Comparison of ENCODE assay signal across 15 mouse cellular contexts in the genomic region with DNA sequence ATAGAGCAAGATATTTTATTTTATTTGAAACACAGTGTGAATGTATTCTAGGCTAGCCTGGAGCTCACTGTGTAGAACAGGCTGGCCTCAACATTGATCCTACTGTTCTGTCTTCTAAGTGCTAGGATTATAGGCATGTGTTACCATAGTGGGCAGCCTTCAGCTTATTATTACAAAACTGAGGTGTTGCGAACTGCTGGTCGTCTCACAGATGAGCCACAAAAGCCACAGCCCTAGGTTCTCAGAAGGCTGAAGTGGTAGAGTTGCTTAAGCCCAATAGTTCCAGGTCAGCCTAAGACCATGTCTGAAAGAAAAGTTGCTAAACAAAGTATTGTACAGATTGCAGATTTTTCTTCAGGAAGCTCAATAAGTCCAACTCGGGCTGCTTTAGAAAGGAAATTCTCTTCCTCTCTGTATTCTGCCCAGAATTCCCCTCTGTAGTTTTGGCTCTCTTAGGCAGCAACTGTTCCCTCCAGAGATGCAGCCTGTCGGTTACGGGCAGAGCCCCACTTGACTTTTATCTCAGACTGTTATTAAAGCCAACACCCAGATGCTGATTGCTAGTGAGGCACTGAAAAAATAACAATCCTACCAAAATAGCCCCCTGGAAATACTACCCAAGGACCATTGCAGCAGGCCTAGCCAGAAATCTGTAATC. TPM values are rescaled to one million over a fixed set of nuclear protein-coding genes. Genes with fewer than 3 reads are reported as not detected.
DNase-seq lines count a peak whose midpoint lies in the region; ATAC-seq and TF ChIP-seq lines count a peak whose summit lies in the region.
"Had no signal": no experiment of that assay in that cellular context is flagged by ENCODE, and none has a peak within 500 bp of the region (broad histone marks: within the 10 kb centered on the region; RNA-seq: fewer than 3 reads in every experiment).

No protein-coding gene starts in this region.

- 42% methylated on average over 5 of the region's 5 CpGs for WGBS in heart, embryonic 12.5 days
- 49% methylated on average over 5 of the region's 5 CpGs for WGBS in lung, adult 2 months
- 33% methylated on average over 5 of the region's 5 CpGs for WGBS in liver, embryonic 13.5 days (ENCODE audit: insufficient replicate concordance)
- WGBS in stomach, postnatal 0 days: 59% methylated on average over 5 of the region's 5 CpGs

- H3K4me2 ChIP-seq in heart, embryonic 12.5 days: peak overlapping the region; percentile 24; the same call in 1 of the 2 replicates
- peak overlapping the region; percentile 34 for H3K4me2 ChIP-seq in liver, embryonic 13.5 days
- no peak overlapping the region for H3K4me2 ChIP-seq in stomach, postnatal 0 days (replicated peaks; ENCODE audit: low read depth)
- H3K4me2 ChIP-seq: hindbrain, embryonic 14.5 days; neural tube, embryonic 12.5 days had no signal

- no peaks in the 10 kb centered on the region for H3K27me3 ChIP-seq in heart, embryonic 12.5 days (replicated peaks)
- no peaks in the 10 kb centered on the region for H3K27me3 ChIP-seq in liver, embryonic 13.5 days
- no peaks in the 10 kb centered on the region for H3K27me3 ChIP-seq in stomach, postnatal 0 days (ENCODE audit: control insufficient read depth, insufficient read depth, low read length)
- H3K27me3 ChIP-seq: neural tube, embryonic 12.5 days had no signal

- no peak for TF ChIP-seq CTCF in lung, adult 2 months (IDR thresholded peaks at IDR 0.05; ENCODE audit: insufficient read depth, low read length)
- TF ChIP-seq CTCF in stomach, postnatal 0 days (IDR thresholded peaks at IDR 0.05; ENCODE audit: low read depth): no peak

- no peak for ATAC-seq in heart, embryonic 12.5 days (ENCODE audit: insufficient number of reproducible peaks, low FRiP score)
- ATAC-seq in liver, embryonic 13.5 days (ENCODE audit: low read depth): peak; percentile 82
- ATAC-seq in stomach, postnatal 0 days (ENCODE audit: low FRiP score, low TSS enrichment): no peak
- ATAC-seq: intestine, embryonic 16.5 days had no signal

- TF ChIP-seq POLR2A in lung, adult 2 months (IDR thresholded peaks at IDR 0.05; ENCODE audit: borderline replicate concordance, extremely low read depth, low read depth, low read length): no peak

- H3K36me3 ChIP-seq in heart, embryonic 12.5 days: no peaks in the 10 kb centered on the region
- no peaks in the 10 kb centered on the region for H3K36me3 ChIP-seq in liver, embryonic 13.5 days
- H3K36me3 ChIP-seq in stomach, postnatal 0 days (ENCODE audit: control insufficient read depth, insufficient read depth, low read length): no peaks in the 10 kb centered on the region
- H3K36me3 ChIP-seq: neural tube, embryonic 12.5 days had no signal

- H3K27ac ChIP-seq in heart, embryonic 12.5 days (ENCODE audit: poor library complexity, severe bottlenecking): peak overlapping the region; percentile 51
- H3K27ac ChIP-seq in liver, embryonic 13.5 days: peak overlapping the region; percentile 71
- no peak overlapping the region for H3K27ac ChIP-seq in stomach, postnatal 0 days (replicated peaks)
- H3K27ac ChIP-seq: hindbrain, embryonic 14.5 days; neural tube, embryonic 12.5 days had no signal

- no peak for TF ChIP-seq EP300 in stomach, postnatal 0 days (optimal IDR thresholded peaks at IDR 0.05)

- peaks cover 41% of the 10 kb centered on the region for H3K4me1 ChIP-seq in heart, embryonic 12.5 days (replicated peaks)
- peaks cover 17% of the 10 kb centered on the region for H3K4me1 ChIP-seq in lung, adult 2 months (ENCODE audit: control insufficient read depth, insufficient read depth, low read length)
- H3K4me1 ChIP-seq in liver, embryonic 13.5 days (replicated peaks): peaks cover 63% of the 10 kb centered on the region
- H3K4me1 ChIP-seq in stomach, postnatal 0 days (replicated peaks; ENCODE audit: control insufficient read depth, insufficient read depth): no peaks in the 10 kb centered on the region

- H3K4me3 ChIP-seq in heart, embryonic 12.5 days: no peak overlapping the region
- no peak overlapping the region for H3K4me3 ChIP-seq in lung, adult 2 months (replicated peaks; ENCODE audit: extremely low read depth, low read depth, low read length)
- no peak overlapping the region for H3K4me3 ChIP-seq in liver, embryonic 13.5 days (replicated peaks)
- no peak overlapping the region for H3K4me3 ChIP-seq in stomach, postnatal 0 days (ENCODE audit: low read depth, low read length)
- H3K4me3 ChIP-seq: neural tube, embryonic 12.5 days had no signal

- DNase-seq in heart, adult 11 months: no peak
- DNase-seq in lung, postnatal 36 days: peak; percentile 26
- DNase-seq in lung, adult 2 months: no peak
- DNase-seq in liver, embryonic 13.5 days: no peak
- DNase-seq in stomach, postnatal 0 days (ENCODE audit: low spot score): no peak
- no peak for DNase-seq in spleen, postnatal 36 days (ENCODE audit: low spot score in 2 of 2)
- no peak for DNase-seq in cerebellum, postnatal 25 days
- DNase-seq: adrenal gland, postnatal 10 days; cerebellum, adult 9-10 months; spleen, adult 18-20 months; thymus, postnatal 14 days had no signal

- peak overlapping the region; percentile 45; the same call in 1 of the 2 replicates for H3K9ac ChIP-seq in heart, embryonic 12.5 days
- H3K9ac ChIP-seq in liver, embryonic 13.5 days: no peak overlapping the region
- H3K9ac ChIP-seq in stomach, postnatal 0 days (ENCODE audit: low read length): 0 out of 2 replicates have a peak overlapping the region, but pooled peaks have one; percentile 27
- H3K9ac ChIP-seq: hindbrain, embryonic 14.5 days; neural tube, embryonic 12.5 days had no signal

- H3K9me3 ChIP-seq in heart, embryonic 12.5 days (replicated peaks): no peaks in the 10 kb centered on the region
- no peaks in the 10 kb centered on the region for H3K9me3 ChIP-seq in liver, embryonic 13.5 days (replicated peaks)
- H3K9me3 ChIP-seq in stomach, postnatal 0 days (ENCODE audit: control insufficient read depth, low read length): no peaks in the 10 kb centered on the region
- H3K9me3 ChIP-seq: neural tube, embryonic 12.5 days had no signal

RNA-seq across cellular contexts. Expression of a gene that starts 14.9 kb away (rescaled TPM):
- 6.9 and 7.6 TPM in 2 replicates for polyA plus RNA-seq in heart, embryonic 12.5 days (2016; fragmentation: Nextera tagmentation; extraction: Ambion mirVana)
- 20.1 and 24.2 TPM in 2 replicates for polyA plus RNA-seq in lung, adult 2 months (2012; rRNA removed)
- 2.0 and 2.3 TPM in 2 replicates for polyA plus RNA-seq in liver, embryonic 13.5 days (2015; fragmentation: Nextera tagmentation; extraction: Ambion mirVana)
- polyA plus RNA-seq in stomach, postnatal 0 days (2015; fragmentation: Nextera tagmentation; extraction: Ambion mirVana): 3.8 and 4.1 TPM in 2 replicates
